Mouse (Mus musculus) heart, adult 2 months (tissue): ENCODE data around the gene Fam111a.

Experiments used
- CTCF ChIP-seq: fragments of 200-600 bp; IDR thresholded peaks from 2 replicates; pipeline ENCODE4 v1.8.1; 2022; ENCODE audit warnings: antibody characterized with exemption, mild to moderate bottlenecking, moderate library complexity
- POLR2A ChIP-seq: fragments of 200-500 bp; IDR thresholded peaks from 2 replicates; pipeline ENCODE4 v1.6.1; 2011; ENCODE audit warnings: mild to moderate bottlenecking, low read depth, low read length, control low read depth; ENCODE audit not compliant: insufficient read depth

DNA sequence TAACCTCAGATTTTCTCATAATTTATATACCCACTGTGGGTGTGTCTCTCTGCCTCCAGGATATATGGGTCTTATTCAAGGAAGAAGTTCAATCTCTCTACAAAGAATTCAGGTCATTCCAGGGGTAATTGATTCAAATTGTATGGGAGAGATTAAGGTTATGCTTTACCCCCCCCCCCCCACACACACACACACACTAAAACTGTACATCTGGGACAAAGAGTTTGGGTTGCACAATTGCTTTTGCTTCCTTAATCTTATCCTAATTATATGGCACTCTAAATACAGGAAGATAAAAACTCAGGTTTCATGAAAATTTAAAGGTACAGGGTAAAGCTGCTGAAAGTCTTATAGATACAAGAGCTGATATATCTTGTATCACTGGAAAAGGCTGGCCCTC, 8.4 kb upstream of the Fam111a start:
- TF ChIP-seq CTCF (no peak), POLR2A (no peak)
